ENCODE assay signal across 24 mouse cellular contexts in genomic region chr16:72677234-72677633, GRCm38 (mm10).
DNase-seq lines count a peak whose midpoint lies in the region; ATAC-seq lines count a peak whose summit lies in the region.
"Had no signal": no experiment of that assay in that cellular context is flagged by ENCODE, and none has a peak within 500 bp of the region (broad histone marks: within the 10 kb centered on the region; RNA-seq: fewer than 3 reads in every experiment).

No protein-coding gene starts in this region.

- no peak overlapping the region for H3K27ac ChIP-seq in embryonic facial prominence, embryonic 15.5 days (replicated peaks)
- H3K27ac ChIP-seq in embryonic facial prominence, embryonic 10.5 days (replicated peaks): no peak overlapping the region
- H3K27ac ChIP-seq in kidney, embryonic 15.5 days: no peak overlapping the region
- H3K27ac ChIP-seq in midbrain, embryonic 12.5 days (replicated peaks): peak overlapping the region; percentile 81
- H3K27ac ChIP-seq in midbrain, embryonic 16.5 days (ENCODE audit: low read length): no peak overlapping the region; the same call in 1 of the 2 replicates
- H3K27ac ChIP-seq in hindbrain, embryonic 14.5 days: no peak overlapping the region
- H3K27ac ChIP-seq: embryonic facial prominence, embryonic 12.5 days; forebrain, embryonic 12.5 days; heart, adult 2 months; heart, embryonic 15.5 days had no signal

- H3K4me2 ChIP-seq in embryonic facial prominence, embryonic 15.5 days (replicated peaks): no peak overlapping the region
- H3K4me2 ChIP-seq in kidney, embryonic 15.5 days: no peak overlapping the region
- no peak overlapping the region for H3K4me2 ChIP-seq in midbrain, embryonic 12.5 days (replicated peaks)
- H3K4me2 ChIP-seq in midbrain, embryonic 16.5 days (ENCODE audit: low read length): no peak overlapping the region
- H3K4me2 ChIP-seq in hindbrain, embryonic 14.5 days (replicated peaks): no peak overlapping the region
- H3K4me2 ChIP-seq: embryonic facial prominence, embryonic 12.5 days; forebrain, embryonic 12.5 days; heart, embryonic 11.5 days; heart, embryonic 15.5 days had no signal

- no peak for DNase-seq in embryonic facial prominence, embryonic 10.5 days (ENCODE audit: low spot score)
- DNase-seq in kidney, adult 8-10 months: no peak
- no peak for DNase-seq in hindbrain, embryonic 14.5 days (ENCODE audit: low spot score)
- DNase-seq: adrenal gland, postnatal 10 days; B cell, adult 2 months; cerebellum, adult 11 months; cerebellum, adult 8-10 months; cerebellum, postnatal 14 days; embryo, embryonic 11 days; gastrocnemius, postnatal 10 days; heart, adult 2 months; heart, postnatal 14 days had no signal

- no peaks in the 10 kb centered on the region for H3K9me3 ChIP-seq in embryonic facial prominence, embryonic 15.5 days (replicated peaks)
- H3K9me3 ChIP-seq in embryonic facial prominence, embryonic 10.5 days: 0 out of 2 replicates have a peak, but pooled peaks cover 2% of the 10 kb centered on the region
- no peaks in the 10 kb centered on the region for H3K9me3 ChIP-seq in kidney, embryonic 15.5 days (replicated peaks)
- H3K9me3 ChIP-seq in midbrain, embryonic 12.5 days: 0 out of 2 replicates have a peak, but pooled peaks cover 4% of the 10 kb centered on the region
- H3K9me3 ChIP-seq in midbrain, embryonic 16.5 days (replicated peaks; ENCODE audit: control insufficient read depth, low read length, poor library complexity, severe bottlenecking): no peaks in the 10 kb centered on the region
- no peaks in the 10 kb centered on the region for H3K9me3 ChIP-seq in hindbrain, embryonic 14.5 days (ENCODE audit: control insufficient read depth, low read length)
- H3K9me3 ChIP-seq: embryonic facial prominence, embryonic 12.5 days; forebrain, embryonic 12.5 days; heart, embryonic 15.5 days had no signal

- H3K27me3 ChIP-seq in embryonic facial prominence, embryonic 15.5 days: no peaks in the 10 kb centered on the region
- H3K27me3 ChIP-seq in embryonic facial prominence, embryonic 10.5 days (replicated peaks; ENCODE audit: low read depth, poor library complexity, severe bottlenecking): no peaks in the 10 kb centered on the region
- H3K27me3 ChIP-seq in kidney, embryonic 15.5 days: no peaks in the 10 kb centered on the region
- no peaks in the 10 kb centered on the region for H3K27me3 ChIP-seq in midbrain, embryonic 12.5 days
- no peaks in the 10 kb centered on the region for H3K27me3 ChIP-seq in midbrain, embryonic 16.5 days (ENCODE audit: control insufficient read depth, insufficient read depth, low read depth, low read length)
- H3K27me3 ChIP-seq in hindbrain, embryonic 14.5 days (ENCODE audit: control insufficient read depth, insufficient read depth, low read length): no peaks in the 10 kb centered on the region
- H3K27me3 ChIP-seq: embryonic facial prominence, embryonic 12.5 days; heart, embryonic 15.5 days had no signal

- no peak overlapping the region for H3K4me3 ChIP-seq in embryonic facial prominence, embryonic 15.5 days (replicated peaks)
- H3K4me3 ChIP-seq in embryonic facial prominence, embryonic 10.5 days: no peak overlapping the region
- no peak overlapping the region for H3K4me3 ChIP-seq in kidney, embryonic 15.5 days (replicated peaks)
- H3K4me3 ChIP-seq in midbrain, embryonic 12.5 days: no peak overlapping the region
- H3K4me3 ChIP-seq in midbrain, embryonic 16.5 days (ENCODE audit: low read depth, low read length): no peak overlapping the region
- no peak overlapping the region for H3K4me3 ChIP-seq in hindbrain, embryonic 14.5 days (replicated peaks; ENCODE audit: low read length)
- H3K4me3 ChIP-seq: embryonic facial prominence, embryonic 12.5 days; forebrain, embryonic 12.5 days; heart, adult 2 months; heart, embryonic 15.5 days had no signal

- H3K36me3 ChIP-seq in embryonic facial prominence, embryonic 15.5 days: no peaks in the 10 kb centered on the region
- peaks cover 28% of the 10 kb centered on the region for H3K36me3 ChIP-seq in embryonic facial prominence, embryonic 10.5 days (replicated peaks)
- H3K36me3 ChIP-seq in kidney, embryonic 15.5 days: no peaks in the 10 kb centered on the region
- no peaks in the 10 kb centered on the region for H3K36me3 ChIP-seq in midbrain, embryonic 12.5 days
- no peaks in the 10 kb centered on the region for H3K36me3 ChIP-seq in midbrain, embryonic 16.5 days (ENCODE audit: control insufficient read depth, insufficient read depth, low read length)
- no peaks in the 10 kb centered on the region for H3K36me3 ChIP-seq in hindbrain, embryonic 14.5 days (replicated peaks; ENCODE audit: control insufficient read depth, insufficient read depth)
- H3K36me3 ChIP-seq: forebrain, embryonic 12.5 days; G1E; heart, embryonic 15.5 days had no signal

- WGBS in embryonic facial prominence, embryonic 15.5 days: 77% methylated on average over 5 of the region's 5 CpGs
- WGBS in embryonic facial prominence, embryonic 10.5 days: 76% methylated on average over 5 of the region's 5 CpGs
- 47% methylated on average over 5 of the region's 5 CpGs for WGBS in kidney, embryonic 15.5 days
- 75% methylated on average over 5 of the region's 5 CpGs for WGBS in midbrain, embryonic 12.5 days
- 75% methylated on average over 5 of the region's 5 CpGs for WGBS in midbrain, embryonic 16.5 days
- WGBS in hindbrain, embryonic 14.5 days: 66% methylated on average over 5 of the region's 5 CpGs

- 0 out of 2 replicates have a peak, but pooled peaks cover 14% of the 10 kb centered on the region for H3K4me1 ChIP-seq in embryonic facial prominence, embryonic 15.5 days
- peaks cover 29% of the 10 kb centered on the region for H3K4me1 ChIP-seq in embryonic facial prominence, embryonic 10.5 days
- H3K4me1 ChIP-seq in kidney, embryonic 15.5 days: peaks cover 18% of the 10 kb centered on the region
- peaks cover 29% of the 10 kb centered on the region for H3K4me1 ChIP-seq in midbrain, embryonic 12.5 days
- H3K4me1 ChIP-seq in midbrain, embryonic 16.5 days (ENCODE audit: control insufficient read depth, insufficient read depth, low read length): peaks cover 24% of the 10 kb centered on the region
- H3K4me1 ChIP-seq in hindbrain, embryonic 14.5 days (replicated peaks; ENCODE audit: control insufficient read depth, insufficient read depth, low read length): peaks cover 16% of the 10 kb centered on the region
- H3K4me1 ChIP-seq: heart, embryonic 15.5 days had no signal

- no peak overlapping the region for H3K9ac ChIP-seq in embryonic facial prominence, embryonic 15.5 days
- H3K9ac ChIP-seq in kidney, embryonic 15.5 days: no peak overlapping the region
- H3K9ac ChIP-seq in midbrain, embryonic 12.5 days (replicated peaks): no peak overlapping the region
- no peak overlapping the region for H3K9ac ChIP-seq in midbrain, embryonic 16.5 days (ENCODE audit: low read depth, low read length)
- no peak overlapping the region for H3K9ac ChIP-seq in hindbrain, embryonic 14.5 days
- H3K9ac ChIP-seq: embryonic facial prominence, embryonic 12.5 days; forebrain, embryonic 12.5 days; heart, embryonic 15.5 days had no signal

- ATAC-seq in embryonic facial prominence, embryonic 15.5 days (ENCODE audit: insufficient number of reproducible peaks, low FRiP score, low TSS enrichment, low read depth): peak; percentile 54; the same call in 1 of the 2 replicates
- 0 out of 2 replicates have a peak, but pooled peaks have one; percentile 43 for ATAC-seq in kidney, embryonic 15.5 days (replicated peaks; ENCODE audit: low FRiP score)
- ATAC-seq in midbrain, embryonic 12.5 days (ENCODE audit: low FRiP score, low read depth): no peak
- no peak for ATAC-seq in midbrain, embryonic 16.5 days
- 0 out of 2 replicates have a peak, but pooled peaks have one; percentile 41 for ATAC-seq in hindbrain, embryonic 14.5 days (ENCODE audit: low FRiP score)
- ATAC-seq in granulocyte monocyte progenitor cell, adult 5-6 weeks (replicated peaks; ENCODE audit: poor library complexity, severe bottlenecking): no peak
- ATAC-seq: CD4-positive, CD25-positive, alpha-beta regulatory T cell, adult 4 months; forebrain, embryonic 16.5 days had no signal

Comparison
In these comparisons a context has a peak if more than half of its experiments do, and no peak if none do; other contexts are left out.
1. ATAC-seq: peak in embryonic facial prominence, embryonic 15.5 days (single experiment), kidney, embryonic 15.5 days (single experiment) and hindbrain, embryonic 14.5 days (single experiment); none in midbrain, embryonic 12.5 days (single experiment), midbrain, embryonic 16.5 days (single experiment) and granulocyte monocyte progenitor cell, adult 5-6 weeks (single experiment).